Mouse (Mus musculus) heart, adult 2 months (tissue): ENCODE data around the gene Kdm2b. TPM values are rescaled to one million over a fixed set of nuclear protein-coding genes. Genes with fewer than 3 reads are reported as not detected.

ENCODE experiments used
- DNase-seq, 2 experiments: peaks; one replicate each; pipeline ENCODE4 v3.0.0; 2021
- H3K27ac ChIP-seq: fragments of 200-600 bp; 2 replicates; pipeline ENCODE4 v1.8.1; 2022
- H3K27me3 ChIP-seq: fragments of 200-500 bp; 2 replicates; pipeline ENCODE4 v1.6.1; 2012; ENCODE audit warnings: mild to moderate bottlenecking, low read length, inconsistent platforms, mixed read lengths; ENCODE audit not compliant: control insufficient read depth, insufficient read depth
- H3K36me3 ChIP-seq: fragments of 200-500 bp; 2 replicates; pipeline ENCODE4 v1.6.1; 2012; ENCODE audit warnings: low read length, inconsistent platforms; ENCODE audit not compliant: control insufficient read depth, insufficient read depth
- H3K4me1 ChIP-seq: fragments of 200-500 bp; 2 replicates; pipeline ENCODE4 v1.6.1; 2011; ENCODE audit warnings: low read length; ENCODE audit not compliant: control insufficient read depth, insufficient read depth
- H3K4me3 ChIP-seq: fragments of 200-600 bp; 2 replicates; pipeline ENCODE4 v1.8.1; 2022
- H3K79me2 ChIP-seq: fragments of 200-500 bp; replicated peaks from 2 replicates; pipeline ENCODE4 v1.6.1; 2012; ENCODE audit warnings: mild to moderate bottlenecking, inconsistent platforms, low read length, moderate library complexity, mixed read lengths; ENCODE audit not compliant: control insufficient read depth, insufficient read depth
- H3K9ac ChIP-seq: fragments of 200-500 bp; 2 replicates; pipeline ENCODE4 v1.6.1; 2012; ENCODE audit warnings: low read depth, mild to moderate bottlenecking, control low read depth, inconsistent platforms, low read length, mixed read lengths
- CTCF ChIP-seq: fragments of 200-600 bp; IDR thresholded peaks from 2 replicates; pipeline ENCODE4 v1.8.1; 2022; ENCODE audit warnings: antibody characterized with exemption, mild to moderate bottlenecking, moderate library complexity
- EP300 ChIP-seq: fragments of 200-500 bp; IDR thresholded peaks from 2 replicates; pipeline ENCODE4 v1.6.1; 2011; ENCODE audit warnings: low read depth, low read length, control low read depth; ENCODE audit not compliant: insufficient read depth
- POLR2A ChIP-seq: fragments of 200-500 bp; IDR thresholded peaks from 2 replicates; pipeline ENCODE4 v1.6.1; 2011; ENCODE audit warnings: mild to moderate bottlenecking, low read depth, low read length, control low read depth; ENCODE audit not compliant: insufficient read depth
- WGBS: fragments of 180-500 bp; shearing (Covaris S2); methylation state at CpG from one replicate; pipeline ENCODE4 v1.1.7; 2018; 5-methylcytosine and 5-hydroxymethylcytosine counted together
- intact Hi-C: fragments of 180-260 bp; cut with DNase I; formaldehyde crosslinking; loops from one replicate; pipeline ENCODE4 v1.15.1; 2025
- long read RNA-seq: library from polyadenylated mRNA; stranded (forward); transcript quantifications from one replicate; pipeline ENCODE4 v2.0.0, GENCODE M21; 2021
- polyA plus RNA-seq: library from polyadenylated mRNA; depleted of rRNA; stranded (reverse); fragments of >200 nt; gene quantifications from 2 replicates; pipeline ENCODE4 v1.2.3, GENCODE M21; 2012; rRNA removed
- total RNA-seq, 2 experiments: library from RNA; stranded (reverse); gene quantifications; 2 replicates each; pipeline ENCODE4 v1.2.3; 2021

Kdm2b gene
- total RNA-seq (10 to 100 TPM; 12.5 to 14.6 TPM), polyA plus RNA-seq (8.2 and 14.4 TPM in 2 replicates)
- long read RNA-seq, transcript Kdm2b-201 (12 exons, 3,532 nt): major isoform, 7 of 9 reads
- long read RNA-seq, partial matches to known transcripts: 0 of 9 reads
- long read RNA-seq, other reads (novel, unspliced or antisense): 2 of 9 reads

DNA sequence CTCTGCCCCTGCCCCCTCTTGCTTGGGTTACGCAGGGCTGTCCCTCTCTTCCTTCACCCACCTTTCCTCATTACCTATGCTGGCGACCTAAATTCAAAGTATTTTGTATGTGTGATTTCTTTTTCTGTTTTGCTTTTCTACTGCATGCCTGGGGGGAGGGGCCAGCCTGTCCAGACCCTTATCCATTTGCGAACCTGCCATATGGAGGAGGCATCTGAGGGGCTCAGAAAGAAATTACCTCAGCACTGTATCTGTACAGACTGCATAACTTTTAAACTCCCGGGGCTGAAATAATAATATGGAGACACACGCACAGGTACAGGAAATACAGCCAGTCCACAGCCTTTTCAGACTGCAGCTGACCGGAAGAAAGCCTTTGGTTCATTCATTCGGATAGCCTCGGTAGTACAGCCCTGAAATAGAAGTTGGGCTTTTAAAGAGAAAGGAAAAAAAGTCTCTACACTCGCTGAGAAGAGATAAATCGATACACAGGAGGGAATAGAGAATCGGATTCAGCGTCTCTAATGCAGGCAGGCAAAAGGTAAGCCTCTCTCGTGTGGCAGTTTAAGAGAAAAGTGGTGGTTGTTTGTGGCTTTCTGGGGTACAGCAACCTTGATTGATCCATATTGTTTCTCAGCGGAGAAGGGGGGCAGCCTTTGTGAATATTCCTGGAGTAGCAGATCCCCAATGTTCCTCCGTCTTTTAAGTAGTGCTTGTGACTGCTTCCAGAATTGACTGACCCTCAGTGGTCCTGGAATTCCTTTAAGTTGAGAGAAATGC lies at the start of gene Kdm2b:
Gene Kdm2b, minus strand, starts transcription at position 273 of the 780 bp plus-strand sequence.
- Histone ChIP-seq H3K4me3 (peak within 1 kb of the TSS; percentile 62), H3K9ac (peak within 1 kb of the TSS; percentile 84), H3K27me3 (no peaks in the 10 kb centered on the region), H3K4me1 (no peaks in the 10 kb centered on the region), H3K27ac (peak within 1 kb of the TSS; percentile 88), H3K36me3 (no peaks in the 10 kb centered on the region), H3K79me2 (no peaks in the 10 kb centered on the region)
- no peak for TF ChIP-seq EP300
- TF ChIP-seq CTCF: no peak
- no peak for TF ChIP-seq POLR2A
- intact Hi-C loops: loop anchor here (1.0 kb wide), 1 partner anchor 26 kb away; the partner anchor contains the start of gene Orai1
- DNase-seq: no peak
- WGBS: 10% methylated on average over 15 of the region's 15 CpGs

DNA sequence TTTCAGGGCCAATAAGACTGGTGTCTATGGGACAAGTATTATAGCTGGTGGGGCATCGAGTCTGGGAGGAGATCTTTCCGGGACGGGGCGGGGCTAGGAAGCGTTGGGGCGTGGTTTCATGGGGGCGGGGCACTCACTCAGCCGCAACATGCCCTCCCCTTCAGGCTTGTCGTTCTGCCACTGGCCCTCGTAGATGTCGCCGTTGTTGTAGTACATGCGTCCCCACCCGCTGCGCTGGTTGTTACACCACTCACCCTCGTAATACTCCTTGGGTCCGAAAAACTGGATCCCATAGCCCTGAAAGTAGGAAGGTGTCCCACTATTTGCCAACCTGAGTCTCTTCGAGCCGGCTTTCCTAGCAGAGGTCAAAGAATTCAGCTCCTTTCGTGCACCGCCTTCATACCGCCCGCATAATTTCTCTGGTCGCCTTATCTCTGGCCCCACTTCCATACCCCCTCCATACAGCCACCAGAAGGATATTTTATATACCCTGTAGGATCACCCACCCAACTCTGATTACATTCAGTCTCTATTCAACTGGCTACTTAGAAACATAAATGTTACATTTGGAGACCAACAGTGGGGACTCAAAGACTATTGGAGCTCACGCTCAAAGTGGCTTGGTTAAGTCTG lies 49.6 kb upstream of the Kdm2b start:
- intact Hi-C loops: no loop called here
- WGBS: 8% methylated on average over 25 of the region's 25 CpGs
- Histone ChIP-seq H3K27ac (peak overlapping the region; percentile 48), H3K4me1 (peaks cover 10% of the 10 kb centered on the region), H3K4me3 (peak overlapping the region; percentile 52), H3K36me3 (no peaks in the 10 kb centered on the region), H3K27me3 (no peaks in the 10 kb centered on the region), H3K79me2 (no peaks in the 10 kb centered on the region), H3K9ac (peak overlapping the region; percentile 31)
- DNase-seq: peak; percentile 85 to 86
- TF ChIP-seq POLR2A: peak; percentile 70
- TF ChIP-seq CTCF: no peak
- TF ChIP-seq EP300: no peak

DNA sequence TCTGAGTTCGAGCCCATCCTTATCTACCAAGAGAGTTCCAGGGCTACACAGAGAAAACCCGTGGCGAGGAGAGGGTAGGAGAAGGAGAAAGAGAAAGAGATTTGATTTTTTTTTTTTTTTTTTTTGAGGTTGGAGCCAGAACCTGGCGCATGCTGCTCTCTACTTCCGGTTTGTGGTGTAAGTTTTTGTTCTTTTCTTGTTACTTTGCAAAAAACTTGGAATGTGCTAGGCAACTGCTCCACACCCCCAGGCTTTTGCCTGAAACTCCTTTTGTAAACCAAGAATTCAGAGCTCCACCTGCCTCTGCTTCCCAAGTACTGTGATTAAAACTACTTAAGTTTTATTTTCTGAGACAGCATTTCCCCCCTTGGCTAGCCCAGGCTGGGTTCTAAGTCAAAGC lies 48.5 kb upstream of the Kdm2b start:
- TF ChIP-seq EP300: no peak
- no peak for TF ChIP-seq CTCF
- no peak for TF ChIP-seq POLR2A
- Histone ChIP-seq H3K9ac (no peak overlapping the region), H3K27me3 (no peaks in the 10 kb centered on the region), H3K4me3 (no peak overlapping the region), H3K27ac (no peak overlapping the region), H3K79me2 (no peaks in the 10 kb centered on the region), H3K36me3 (no peaks in the 10 kb centered on the region), H3K4me1 (peaks cover 10% of the 10 kb centered on the region)
- WGBS: 63% methylated on average over 5 of the region's 5 CpGs
- no peak for DNase-seq
- intact Hi-C loops: no loop called here

DNA sequence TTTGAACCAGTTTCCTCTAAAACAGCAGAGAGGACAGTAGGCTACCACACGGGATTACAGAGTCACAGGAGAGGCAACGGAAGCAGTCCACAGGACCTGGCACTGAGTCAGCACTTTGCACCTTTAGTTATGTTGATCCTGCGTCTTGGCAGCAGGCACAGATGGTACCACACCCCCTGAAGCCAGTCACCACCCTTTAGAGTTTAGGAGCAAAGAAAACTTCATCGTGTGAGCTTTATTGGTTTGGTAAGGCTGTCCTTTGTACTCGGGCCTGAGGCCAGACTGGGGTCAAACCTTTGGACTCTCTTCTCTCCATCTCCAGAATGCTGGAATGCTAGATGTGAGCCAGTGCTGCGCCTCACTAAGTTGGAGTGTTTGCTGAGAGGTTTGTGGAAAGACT lies 45.9 kb upstream of the Kdm2b start:
- Histone ChIP-seq H3K4me3 (no peak overlapping the region), H3K27ac (no peak overlapping the region), H3K79me2 (no peaks in the 10 kb centered on the region), H3K36me3 (no peaks in the 10 kb centered on the region), H3K4me1 (peaks cover 7% of the 10 kb centered on the region), H3K27me3 (no peaks in the 10 kb centered on the region), H3K9ac (no peak overlapping the region)
- 14% methylated on average over 6 of the region's 6 CpGs for WGBS
- DNase-seq: peak in 1 of 2 experiments; percentile 16
- intact Hi-C loops: no loop called here
- TF ChIP-seq CTCF: no peak
- TF ChIP-seq POLR2A: no peak
- no peak for TF ChIP-seq EP300

DNA sequence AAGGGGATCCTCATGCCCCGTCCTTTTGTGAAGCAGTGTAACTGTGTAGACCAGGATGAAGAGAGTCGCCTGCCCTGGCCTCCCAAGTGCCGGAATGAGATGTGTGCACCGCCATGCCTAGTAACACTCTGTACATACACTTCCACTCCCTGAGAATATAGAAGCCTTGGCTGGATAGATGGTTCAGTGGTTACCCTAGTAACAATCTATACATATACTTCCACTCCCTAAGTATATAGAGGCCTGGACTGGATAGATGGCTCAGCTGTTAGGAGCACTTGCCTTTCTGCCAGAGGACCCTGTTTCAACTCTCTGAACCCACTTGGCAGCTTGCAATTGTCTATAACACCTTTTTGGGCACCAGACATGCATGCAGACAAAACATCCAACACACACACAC lies 45.5 kb upstream of the Kdm2b start:
- H3K27me3 ChIP-seq: no peaks in the 10 kb centered on the region
- 86% methylated on average over 4 of the region's 4 CpGs for whole genome bisulfite sequencing
- DNase-seq: peak in 1 of 2 experiments; percentile 9
- H3K27ac ChIP-seq: no peak overlapping the region
- peaks cover 6% of the 10 kb centered on the region; the same call in 1 of the 2 replicates for H3K4me1 ChIP-seq
- intact Hi-C loops: no loop called here
- H3K9ac ChIP-seq: no peak overlapping the region
- no peaks in the 10 kb centered on the region; the same call in 1 of the 2 replicates for H3K36me3 ChIP-seq
- H3K79me2 ChIP-seq: no peaks in the 10 kb centered on the region
- no peak overlapping the region for H3K4me3 ChIP-seq
- TF ChIP-seq CTCF (no peak), POLR2A (no peak), EP300 (no peak)
